Mouse (Mus musculus) MEL (cell line): ENCODE measurements at regions not wholly inside any gene's neighbourhood (a gene's known extent, or its start where the extent isn't known, plus 50 kb on each side); places are given as distances from the start of the nearest gene placed in this dataset.

Source experiments
- DNase-seq: peaks from one replicate; pipeline ENCODE4 v3.0.0; 2011; ENCODE audit warnings: low read depth, low spot score
- H3K27ac ChIP-seq: 2 replicates; pipeline ENCODE4 v1.5.1; 2012; ENCODE audit warnings: low read depth, mild to moderate bottlenecking, control low read depth, low read length, moderate library complexity; ENCODE audit not compliant: control insufficient read depth
- H3K27me3 ChIP-seq, 2 experiments: fragments of 150-350 bp in 1 of 2; sonication (generic) in 1 of 2; 2 replicates each; pipeline ENCODE4 v1.6.1; 2012; ENCODE audit warnings: low read length in 2 of 2, mild to moderate bottlenecking in 2 of 2, improper control_type of control experiment in 1 of 2, moderate library complexity in 1 of 2; ENCODE audit not compliant: insufficient read depth in 2 of 2, control insufficient read depth in 1 of 2
- H3K36me3 ChIP-seq, 2 experiments: 2 replicates each; pipeline ENCODE4 v1.6.1; 2012 to 2014; ENCODE audit warnings: low read length in 2 of 2, improper control_type of control experiment in 1 of 2, inconsistent platforms in 1 of 2, mild to moderate bottlenecking in 1 of 2; ENCODE audit not compliant: insufficient read depth in 2 of 2, control insufficient read depth in 1 of 2
- H3K4me1 ChIP-seq, 2 experiments: fragments of 150-350 bp in 1 of 2; sonication (generic) in 1 of 2; 2 replicates each; pipeline ENCODE4 v1.6.1; 2012; ENCODE audit warnings: low read length in 2 of 2, improper control_type of control experiment in 1 of 2, mild to moderate bottlenecking in 1 of 2; ENCODE audit not compliant: insufficient read depth in 2 of 2, control insufficient read depth in 1 of 2
- H3K4me3 ChIP-seq, 2 experiments: fragments of 150-350 bp in 1 of 2; sonication (generic) in 1 of 2; 2 replicates each; pipeline ENCODE4 v1.5.1; 2012; ENCODE audit warnings: low read depth in 2 of 2, low read length in 2 of 2, mild to moderate bottlenecking in 2 of 2, moderate library complexity in 2 of 2, control low read depth in 1 of 2, improper control_type of control experiment in 1 of 2; ENCODE audit not compliant: control insufficient read depth in 1 of 2, insufficient read depth in 1 of 2
- H3K79me2 ChIP-seq: 2 replicates; pipeline ENCODE4 v1.6.1; 2012; ENCODE audit warnings: mild to moderate bottlenecking, low read length, moderate library complexity; ENCODE audit not compliant: control insufficient read depth, poor library complexity, insufficient read depth
- H3K9ac ChIP-seq: 2 replicates; pipeline ENCODE4 v1.6.1; 2012; ENCODE audit warnings: low read depth, mild to moderate bottlenecking, control low read depth, low read length, moderate library complexity; ENCODE audit not compliant: control insufficient read depth, poor library complexity, severe bottlenecking
- H3K9me3 ChIP-seq: fragments of 150-350 bp; sonication (generic); replicated peaks from 2 replicates; pipeline ENCODE4 v1.6.1; 2012; ENCODE audit warnings: mild to moderate bottlenecking, low read length, improper control_type of control experiment, moderate library complexity; ENCODE audit not compliant: insufficient read depth
- CTCF ChIP-seq, 3 experiments: IDR thresholded peaks in 2 of 3; conservative IDR thresholded peaks in 1 of 3; 2 replicates each; pipeline ENCODE4 v1.5.1; 2011 to 2012; ENCODE audit warnings: low read length in 3 of 3, low read depth in 2 of 3, mild to moderate bottlenecking in 2 of 3, improper control_type of control experiment in 1 of 3, inconsistent platforms in 1 of 3, mixed read lengths in 1 of 3, moderate library complexity in 1 of 3; ENCODE audit not compliant: control insufficient read depth in 1 of 3, insufficient read depth in 1 of 3, poor library complexity in 1 of 3, severe bottlenecking in 1 of 3
- E2F4 ChIP-seq: IDR thresholded peaks from 2 replicates; pipeline ENCODE4 v1.6.1; 2011; ENCODE audit warnings: low read depth, low read length, improper control_type of control experiment, borderline replicate concordance
- EP300 ChIP-seq, 2 experiments: IDR thresholded peaks; 2 replicates each; pipeline ENCODE4 v1.6.1; 2011; ENCODE audit warnings: improper control_type of control experiment in 2 of 2, low read length in 2 of 2, low read depth in 1 of 2, mild to moderate bottlenecking in 1 of 2
- HCFC1 ChIP-seq: IDR thresholded peaks from 2 replicates; pipeline ENCODE4 v1.6.1; 2012; ENCODE audit warnings: low read depth, mild to moderate bottlenecking, inconsistent platforms, low read length, improper control_type of control experiment, moderate library complexity
- JUND ChIP-seq: IDR thresholded peaks from 2 replicates; pipeline ENCODE4 v1.6.1; 2011; ENCODE audit warnings: low read depth, mild to moderate bottlenecking, improper control_type of control experiment, low read length
- MAX ChIP-seq: IDR thresholded peaks from 2 replicates; pipeline ENCODE4 v1.6.1; 2011; ENCODE audit warnings: low read length, improper control_type of control experiment
- MYB ChIP-seq: IDR thresholded peaks from 2 replicates; pipeline ENCODE4 v1.6.1; 2011; ENCODE audit warnings: mild to moderate bottlenecking, low read depth, low read length, improper control_type of control experiment
- NELFE ChIP-seq: IDR thresholded peaks from 2 replicates; pipeline ENCODE4 v1.6.1; 2011; ENCODE audit warnings: low read depth, low read length, improper control_type of control experiment
- POLR2AphosphoS2 ChIP-seq: IDR thresholded peaks from 2 replicates; pipeline ENCODE4 v1.6.1; 2011; ENCODE audit warnings: low read length, improper control_type of control experiment
- RAD21 ChIP-seq: IDR thresholded peaks from 2 replicates; pipeline ENCODE4 v1.6.1; 2011; ENCODE audit warnings: mild to moderate bottlenecking, low read depth, low read length, improper control_type of control experiment
- SIN3A ChIP-seq: IDR thresholded peaks from 2 replicates; pipeline ENCODE4 v1.6.1; 2012; ENCODE audit warnings: low read length, improper control_type of control experiment, inconsistent platforms
- SMC3 ChIP-seq: IDR thresholded peaks from 2 replicates; pipeline ENCODE4 v1.6.1; 2011; ENCODE audit warnings: low read depth, low read length, improper control_type of control experiment
- TAL1 ChIP-seq: IDR thresholded peaks from 2 replicates; pipeline ENCODE4 v1.6.1; 2012; ENCODE audit warnings: mild to moderate bottlenecking, inconsistent platforms, low read length, moderate library complexity, mixed read lengths
- TBP ChIP-seq: IDR thresholded peaks from 2 replicates; pipeline ENCODE4 v1.8.0; 2011; ENCODE audit warnings: low read depth, low read length, improper control_type of control experiment
- TCF12 ChIP-seq: IDR thresholded peaks from 2 replicates; pipeline ENCODE4 v1.6.1; 2014; ENCODE audit warnings: low read depth, mild to moderate bottlenecking, inconsistent platforms, low read length, improper control_type of control experiment, moderate library complexity
- USF1 ChIP-seq: IDR thresholded peaks from 2 replicates; pipeline ENCODE4 v1.6.1; 2014; ENCODE audit warnings: low read depth, mild to moderate bottlenecking, inconsistent platforms, low read length, improper control_type of control experiment, moderate library complexity
- ZC3H11A ChIP-seq: IDR thresholded peaks from 2 replicates; pipeline ENCODE4 v1.6.1; 2012; ENCODE audit warnings: low read depth, mild to moderate bottlenecking, inconsistent platforms, low read length, improper control_type of control experiment
- ZKSCAN1 ChIP-seq: IDR thresholded peaks from 2 replicates; pipeline ENCODE4 v1.6.1; 2012; ENCODE audit warnings: low read depth, mild to moderate bottlenecking, inconsistent platforms, low read length, improper control_type of control experiment, moderate library complexity
- ZNF384 ChIP-seq: IDR thresholded peaks from 2 replicates; pipeline ENCODE4 v1.6.1; 2012; ENCODE audit warnings: low read depth, mild to moderate bottlenecking, inconsistent platforms, low read length, improper control_type of control experiment

GRCm38 (mm10) chr13:112136850-112137249 lies 151.4 kb upstream of the Ankrd55 start:
- Histone ChIP-seq H3K4me1 (no peaks in the 10 kb centered on the region), H3K9ac (no peak overlapping the region), H3K9me3 (no peaks in the 10 kb centered on the region), H3K27me3 (0 out of 4 replicates have a peak, but pooled peaks cover 0 to 2% of the 10 kb centered on the region in 2 experiments), H3K36me3 (no peaks in the 10 kb centered on the region), H3K27ac (no peak overlapping the region), H3K79me2 (no peaks in the 10 kb centered on the region), H3K4me3 (no peak overlapping the region)
- DNase-seq = no peak
- no peak for TF ChIP-seq SIN3A
- no peak for TF ChIP-seq SMC3
- no peak for TF ChIP-seq MYB
- no peak for TF ChIP-seq TBP
- no peak for TF ChIP-seq TCF12
- no peak for TF ChIP-seq JUND
- no peak for TF ChIP-seq ZKSCAN1
- TF ChIP-seq USF1 = no peak

DNA sequence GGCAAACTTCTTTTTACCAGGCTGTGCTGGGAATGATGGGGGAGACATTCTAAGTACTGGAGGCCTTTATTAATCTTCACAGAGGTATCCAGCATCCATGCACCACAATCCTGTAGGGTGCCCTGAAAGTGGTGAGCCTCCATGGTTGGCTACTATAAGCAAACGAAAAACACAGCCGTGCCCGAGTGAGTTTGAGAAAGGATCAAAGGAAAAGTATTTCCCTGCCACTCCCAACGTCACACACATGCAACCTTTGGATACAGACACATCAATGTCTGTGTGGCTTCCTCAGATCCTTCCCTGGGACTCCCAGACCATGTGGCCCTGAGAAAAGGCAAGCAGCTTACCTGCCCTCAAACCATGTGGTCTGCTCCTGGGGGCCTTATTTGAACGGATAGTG lies 147.4 kb upstream of the Ankrd55 start:
- TF ChIP-seq TAL1 (no peak), TBP (no peak), RAD21 (no peak), E2F4 (no peak), ZC3H11A (no peak), USF1 (no peak), HCFC1 (no peak), NELFE (no peak), EP300 (IDR thresholded peaks at IDR 0.05; ENCODE audit: low read depth in 1 of 2, low read length in 2 of 2) (no peak), CTCF (IDR thresholded peaks at IDR 0.05 in 2 of 3, conservative IDR thresholded peaks at IDR 0.05 in 1 of 3; ENCODE audit: control insufficient read depth in 1 of 3, insufficient read depth in 1 of 3, low read depth in 2 of 3, low read length in 3 of 3, poor library complexity in 1 of 3, severe bottlenecking in 1 of 3) (no peak), ZNF384 (no peak), ZKSCAN1 (no peak), MAX (no peak), POLR2AphosphoS2 (no peak)
- TF ChIP-seq, all 39 proteins: peak for 0
- no peaks in the 10 kb centered on the region for H3K4me1 ChIP-seq

More for the DNA sequence above, 147.4 kb upstream of the Ankrd55 start:
- H3K79me2 ChIP-seq = no peaks in the 10 kb centered on the region
- no peak overlapping the region for H3K27ac ChIP-seq
- H3K9me3 ChIP-seq = no peaks in the 10 kb centered on the region
- H3K27me3 ChIP-seq = 0 out of 4 replicates have a peak, but pooled peaks cover 0 to 2% of the 10 kb centered on the region in 2 experiments
- DNase-seq = no peak
- no peak overlapping the region for H3K9ac ChIP-seq
- no peak overlapping the region for H3K4me3 ChIP-seq
- H3K36me3 ChIP-seq = no peaks in the 10 kb centered on the region
